ENCODE assay signal across 8 mouse cellular contexts in the genomic region with DNA sequence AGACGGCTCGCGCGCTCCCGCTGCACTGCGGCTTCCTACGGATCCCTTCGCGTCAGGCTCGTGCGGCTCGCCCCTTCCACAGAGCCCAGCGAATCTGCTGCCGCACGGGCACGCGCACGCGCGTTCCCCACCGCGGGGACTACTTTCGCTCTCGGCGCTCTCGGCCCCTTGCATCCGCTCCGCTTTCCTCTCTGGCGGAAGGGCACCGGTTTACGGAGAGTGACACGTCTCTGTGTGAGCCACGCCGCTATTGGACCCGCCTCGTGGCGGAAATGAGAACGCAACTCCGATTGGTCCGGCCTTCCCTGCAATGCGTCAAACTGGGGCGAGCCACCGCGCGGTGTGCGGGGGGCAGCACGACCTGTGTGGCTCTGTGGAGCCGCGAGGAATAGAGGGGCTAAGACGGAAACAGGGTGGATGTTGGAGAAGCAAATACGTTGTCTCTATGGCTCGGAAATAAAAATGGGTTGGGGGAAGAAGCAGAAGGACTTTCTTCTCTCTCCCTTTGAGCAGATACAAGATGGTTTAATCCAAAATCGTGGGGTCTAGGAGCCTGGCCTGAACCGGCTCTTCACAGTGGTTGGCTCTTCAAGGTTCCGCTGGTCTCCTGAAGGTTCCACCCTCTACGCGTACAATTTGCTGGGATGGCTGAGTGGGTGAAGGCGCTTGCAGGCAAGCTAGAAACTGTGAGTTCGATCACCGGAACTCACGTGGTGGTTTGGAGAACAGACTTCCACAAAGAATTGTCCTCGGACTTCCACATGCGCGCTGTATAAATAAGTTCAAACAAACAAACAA. TPM values are rescaled to one million over a fixed set of nuclear protein-coding genes. Genes with fewer than 3 reads are reported as not detected.
DNase-seq lines count a peak whose midpoint lies in the region; ATAC-seq lines count a peak whose summit lies in the region.

A gene (minus strand): TSS at position 78 of the 798 bp plus-strand sequence.

- DNase-seq in adipocyte (ENCODE audit: low spot score): peak; percentile 97
- peak; percentile 100 for DNase-seq in embryo, embryonic 10 days (ENCODE audit: low spot score)
- peak; percentile 98 for DNase-seq in gastrocnemius, postnatal 10 days
- peak; percentile 100 for DNase-seq in induced T-regulatory cell, adult 2 months (ENCODE audit: low read depth)
- DNase-seq in left cerebral cortex, adult 9 months (ENCODE audit: low spot score in 2 of 2): peak; percentile 97 to 100
- DNase-seq in right cerebral cortex, postnatal 14 days: peak; percentile 100
- DNase-seq in urinary bladder, postnatal 36 days (ENCODE audit: low spot score in 2 of 2): peak; percentile 99

- ATAC-seq in megakaryocyte progenitor cell, adult 5-6 weeks (replicated peaks; ENCODE audit: poor library complexity): peak; percentile 80

RNA-seq across cellular contexts. Expression of the gene that starts here (rescaled TPM):
- 100 to 1,000 TPM; 255 to 271 TPM for total RNA-seq in gastrocnemius, postnatal 10 days (2021)
- 125 and 150 TPM in 2 replicates for total RNA-seq in megakaryocyte progenitor cell, adult 5-6 weeks (2015)
- 419 and 440 TPM in 2 replicates for total RNA-seq in megakaryocyte progenitor cell, adult 5-6 weeks (2017)

Comparison
In these comparisons a context has a peak if more than half of its experiments do, and no peak if none do; other contexts are left out.
1. Peak in every context shown above with its lines: DNase-seq and ATAC-seq.